Mouse (Mus musculus) layer of hippocampus, adult 8-10 months (tissue): ENCODE data around the gene Ttll11. TPM values are rescaled to one million over a fixed set of nuclear protein-coding genes. Genes with fewer than 3 reads are reported as not detected.

ENCODE experiments used
- total RNA-seq, 4 experiments: library from RNA; stranded (reverse); gene quantifications; 2 replicates each; pipeline ENCODE4 v1.2.4; 2022

Gene Ttll11
- total RNA-seq, 4 experiments from 2014 or later = 33.4 to 40.3 (median 38.6) TPM

Other genes starting within 250 kb of the Ttll11 start
- 100 to 1,000 TPM; 174 to 193 (median 178) TPM for gene Ndufa8, start 69.5 kb upstream of the Ttll11 start, total RNA-seq
- gene Morn5, start 69.5 kb upstream of the Ttll11 start, total RNA-seq = 1 to 10 TPM; 1.1 to 3.3 (median 1.6) TPM
- gene Lhx6, start 125.5 kb upstream of the Ttll11 start, total RNA-seq = 10 to 100 TPM; 14.8 to 19.9 (median 17.0) TPM
- 10 to 100 TPM; 17.2 to 22.8 (median 18.8) TPM for gene Mrrf, start 156.5 kb upstream of the Ttll11 start, total RNA-seq
- gene Rbm18, start 156.9 kb upstream of the Ttll11 start, total RNA-seq = 10 to 100 TPM; 42.3 to 52.2 (median 45.6) TPM